Mouse (Mus musculus) heart, adult 8-10 months (tissue): ENCODE measurements around the gene Pde4d. TPM values are rescaled to one million over a fixed set of nuclear protein-coding genes. Genes with fewer than 3 reads are reported as not detected.

Experiments used
- DNase-seq: peaks from one replicate; pipeline ENCODE4 v3.0.0; 2022; ENCODE audit warnings: low spot score
- total RNA-seq, 4 experiments: library from RNA; stranded (reverse); gene quantifications; 2 replicates each; pipeline ENCODE4 v1.2.4; 2022

Pde4d gene
- total RNA-seq, 4 experiments from 2014 or later: 35.5 to 45.7 (median 42.5) TPM

GRCm38 (mm10) chr13:108824638-108825310 is 375.0 kb downstream of the Pde4d start:
- DNase-seq: no peak

DNA sequence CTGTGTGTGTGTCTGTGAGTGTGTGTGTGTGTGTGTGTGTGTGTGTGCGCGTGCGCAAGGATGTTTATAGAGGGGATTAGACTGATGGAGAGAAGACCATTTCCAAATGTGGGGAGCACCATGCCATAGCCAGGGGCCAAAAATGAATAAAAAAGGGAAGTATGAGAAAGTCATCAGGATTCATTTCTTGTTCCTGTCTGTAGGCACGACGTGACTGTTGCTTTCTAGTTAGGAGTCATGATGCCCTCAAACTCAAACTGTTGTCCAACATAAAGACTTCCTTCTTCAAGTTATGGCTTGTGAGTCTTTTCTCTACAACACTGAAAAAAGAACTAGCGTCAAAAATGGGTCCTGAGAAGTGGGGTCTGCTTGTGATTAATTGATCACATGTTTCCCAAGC is 375.8 kb downstream of the Pde4d start:
- DNase-seq: no peak

DNA sequence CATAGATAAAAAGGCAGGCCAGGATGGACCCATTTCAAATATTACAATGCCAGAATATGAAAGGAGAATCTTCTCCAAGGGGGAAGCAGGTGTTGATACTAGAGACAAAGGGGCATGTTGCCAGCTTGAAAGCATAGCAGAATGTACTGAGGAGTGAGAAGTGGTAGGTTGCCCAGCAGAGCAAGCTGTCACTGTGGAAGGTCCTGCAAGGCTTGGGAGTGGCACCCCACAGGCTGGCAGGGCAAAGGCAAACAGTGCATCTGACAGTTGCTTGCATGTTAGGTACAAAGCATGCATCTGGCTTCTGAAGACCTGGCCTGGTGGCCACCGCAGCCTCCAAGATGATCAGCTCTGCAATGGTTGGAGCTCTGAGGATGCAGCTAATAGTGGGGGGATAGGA is 384.4 kb downstream of the Pde4d start:
- no peak for DNase-seq

- DNase-seq: no peak
These were observed 386.6 kb downstream of the Pde4d start for GRCm38 (mm10) chr13:108836314-108836713.

- DNase-seq: no peak
These were observed 389.4 kb downstream of the Pde4d start for GRCm38 (mm10) chr13:108839142-108839541.

DNA sequence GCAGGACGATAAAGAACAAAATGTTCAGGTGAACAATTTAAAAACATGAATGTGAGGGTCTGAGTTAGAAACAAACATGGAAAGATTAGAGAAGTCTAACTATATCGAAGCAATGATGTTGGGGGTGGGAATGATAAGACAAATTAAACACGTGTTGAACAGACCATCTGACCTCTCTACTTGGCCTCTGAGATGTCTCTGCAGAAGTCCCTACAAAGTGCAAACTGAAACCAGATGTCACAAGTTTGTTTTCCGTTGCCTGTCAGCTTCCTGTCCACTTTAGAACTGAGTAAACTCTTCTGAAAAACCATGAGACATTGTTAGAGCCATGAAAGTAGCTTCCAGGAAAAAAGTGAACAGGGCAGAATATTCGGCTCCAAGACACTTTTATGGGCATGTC is 404.3 kb downstream of the Pde4d start:
- DNase-seq: no peak

- no peak for DNase-seq
These were observed 407.2 kb downstream of the Pde4d start for GRCm38 (mm10) chr13:108856776-108857435.

- no peak for DNase-seq
These were observed 409.6 kb downstream of the Pde4d start for GRCm38 (mm10) chr13:108859336-108859735.

- DNase-seq: no peak
These were observed 411.0 kb downstream of the Pde4d start for GRCm38 (mm10) chr13:108860737-108861136.

DNA sequence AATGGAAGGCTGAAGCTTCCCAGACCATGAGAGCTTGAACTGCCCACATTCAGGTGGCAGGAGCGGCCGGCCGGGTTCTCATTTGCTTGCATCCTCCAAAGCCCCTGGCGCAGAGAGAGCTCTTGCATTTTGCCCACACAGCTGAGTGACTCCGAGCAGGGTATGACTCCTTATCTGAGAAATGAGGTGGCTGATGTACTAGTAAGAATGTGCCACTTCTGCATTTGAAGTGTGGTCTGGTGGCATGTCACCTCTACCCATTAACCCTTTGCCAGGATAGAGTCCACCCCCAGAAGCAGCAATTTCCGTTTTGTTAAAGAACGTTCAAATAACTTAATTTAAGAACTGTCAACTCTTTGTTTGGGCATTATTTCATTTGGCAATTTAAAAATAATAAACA is 412.0 kb downstream of the Pde4d start:
- DNase-seq: no peak

GRCm38 (mm10) chr13:108862173-108862572 is 412.4 kb downstream of the Pde4d start:
- DNase-seq: no peak

DNA sequence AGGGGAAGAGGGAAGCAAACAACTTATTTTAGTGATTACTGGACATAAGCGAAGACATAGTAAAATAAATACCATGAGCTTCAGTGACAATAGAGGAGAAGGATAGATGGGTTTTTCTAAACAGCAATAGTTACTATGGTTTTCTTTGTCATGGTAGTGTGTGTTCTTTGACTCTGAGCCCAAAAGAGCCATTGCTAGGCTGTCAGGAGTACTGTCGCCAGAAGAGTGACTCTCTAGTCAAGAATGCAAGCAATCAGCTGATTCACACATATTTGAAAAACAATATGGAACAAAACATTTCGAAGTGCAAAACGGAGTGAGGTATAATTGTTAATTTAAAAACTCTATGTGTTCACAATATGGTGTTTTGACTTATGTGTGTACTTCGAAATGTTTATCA is 450.4 kb downstream of the Pde4d start:
- DNase-seq: no peak

GRCm38 (mm10) chr13:108905121-108905520 is 455.4 kb downstream of the Pde4d start:
- no peak for DNase-seq

GRCm38 (mm10) chr13:108909193-108909592 is 459.4 kb downstream of the Pde4d start:
- no peak for DNase-seq

- DNase-seq: no peak
These were observed 464.9 kb downstream of the Pde4d start for GRCm38 (mm10) chr13:108914626-108915025.

- no peak for DNase-seq
These were observed 471.4 kb downstream of the Pde4d start for GRCm38 (mm10) chr13:108921146-108921545.

- no peak for DNase-seq
These were observed 485.1 kb downstream of the Pde4d start for GRCm38 (mm10) chr13:108934854-108935253.

DNA sequence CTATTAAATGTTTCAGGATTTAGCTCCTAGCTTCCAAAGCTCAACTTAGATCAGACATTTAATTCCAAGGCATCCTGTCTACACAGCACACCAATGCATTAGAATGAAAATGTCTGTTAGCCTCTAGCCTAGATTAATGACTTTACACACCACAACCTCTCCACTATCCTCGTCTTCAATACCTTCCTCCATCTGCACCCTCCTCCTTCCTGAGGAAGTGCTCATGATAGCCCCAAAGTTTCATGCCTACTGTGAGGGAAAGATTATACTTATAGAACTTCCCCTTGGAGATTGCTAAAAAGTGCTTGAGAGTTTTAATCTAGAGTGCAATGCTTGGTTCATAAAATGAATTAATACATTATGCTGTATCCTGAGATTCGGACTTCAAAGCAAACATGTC is 487.5 kb downstream of the Pde4d start:
- no peak for DNase-seq

GRCm38 (mm10) chr13:108952911-108953310 is 503.2 kb downstream of the Pde4d start:
- no peak for DNase-seq

- no peak for DNase-seq
These were observed 506.3 kb downstream of the Pde4d start for GRCm38 (mm10) chr13:108956059-108956458.

DNA sequence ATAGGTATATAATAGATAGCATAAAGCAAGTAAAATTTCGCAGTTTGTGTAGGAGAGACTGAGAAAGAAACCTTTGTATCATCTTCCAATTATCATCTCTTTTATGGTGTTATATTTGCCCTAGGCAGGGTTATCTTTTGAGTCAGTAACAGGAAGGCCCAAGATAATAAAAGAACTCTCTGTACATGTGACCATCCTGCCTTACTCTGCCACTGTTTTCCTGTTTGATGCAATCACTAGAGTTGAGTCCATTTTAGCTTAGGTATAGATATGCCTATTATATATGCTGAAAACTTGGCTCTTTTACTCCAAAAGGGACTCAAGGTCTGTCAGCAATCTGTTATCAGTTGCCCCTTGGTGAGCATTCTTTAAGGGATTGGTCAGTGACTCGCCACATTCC is 514.3 kb downstream of the Pde4d start:
- no peak for DNase-seq

DNA sequence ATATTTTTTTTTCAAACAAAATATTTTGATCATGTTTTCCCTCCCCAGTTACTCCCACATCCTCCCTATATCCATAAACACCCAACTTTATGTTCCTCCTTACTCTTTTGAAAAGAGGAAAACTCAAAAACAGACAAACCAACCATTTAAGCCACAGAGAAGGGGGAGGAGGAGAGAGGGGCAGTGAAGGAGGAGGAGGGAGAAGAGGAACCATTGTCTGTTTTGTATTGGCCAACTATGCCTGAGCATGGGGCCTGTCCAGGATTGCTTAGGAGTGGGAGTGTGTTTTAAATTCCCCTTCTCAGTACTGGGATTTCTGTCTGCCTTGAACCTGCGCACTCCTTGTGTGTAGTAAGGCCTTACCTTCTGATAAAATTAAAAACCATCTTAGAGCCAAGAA is 531.4 kb downstream of the Pde4d start:
- no peak for DNase-seq

DNA sequence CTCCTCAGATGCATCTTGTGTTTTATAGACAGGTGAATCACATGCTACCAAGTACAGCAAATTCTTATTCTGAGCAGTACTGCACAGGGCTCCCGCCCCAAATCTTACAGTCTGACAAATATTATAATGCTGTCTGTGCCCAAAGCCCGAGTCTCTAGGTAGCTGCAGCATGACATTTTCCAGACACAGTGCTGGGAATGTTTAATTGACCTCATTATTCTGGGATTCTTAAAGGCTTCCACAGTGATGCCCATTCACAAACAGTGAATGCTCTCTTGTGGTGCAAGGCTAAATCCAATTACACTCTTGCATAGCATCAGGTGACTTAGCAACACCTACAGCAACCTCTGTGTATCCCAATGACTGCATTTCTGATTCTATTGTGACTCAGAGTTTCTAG is 549.0 kb downstream of the Pde4d start:
- DNase-seq: no peak

GRCm38 (mm10) chr13:109024703-109025102 is 575.0 kb downstream of the Pde4d start:
- DNase-seq: no peak
